ENCODE assay signal across 9 mouse cellular contexts in genomic region chr1:96846727-96847126, GRCm38 (mm10). TPM values are rescaled to one million over a fixed set of nuclear protein-coding genes. Genes with fewer than 3 reads are reported as not detected.
A peak's percentile ranks its signal among the peaks of the same experiment; 100 is the strongest.
DNase-seq lines count a peak whose midpoint lies in the region; ATAC-seq lines count a peak whose summit lies in the region.
"Had no signal": no experiment of that assay in that cellular context is flagged by ENCODE, and none has a peak within 500 bp of the region (broad histone marks: within the 10 kb centered on the region; RNA-seq: fewer than 3 reads in every experiment).

No protein-coding gene starts in this region.

- H3K36me3 ChIP-seq in hindbrain, embryonic 16.5 days (ENCODE audit: control insufficient read depth, insufficient read depth, low read length), result no peaks in the 10 kb centered on the region
- no peaks in the 10 kb centered on the region for H3K36me3 ChIP-seq in hindbrain, embryonic 12.5 days
- H3K36me3 ChIP-seq in splenic B cell, adult 2 months (ENCODE audit: control insufficient read depth, insufficient read depth, low read length, poor library complexity, severe bottlenecking), result no peaks in the 10 kb centered on the region
- H3K36me3 ChIP-seq: neural tube, embryonic 12.5 days had no signal

- H3K4me2 ChIP-seq in hindbrain, embryonic 16.5 days (ENCODE audit: low read length), result no peak overlapping the region
- no peak overlapping the region for H3K4me2 ChIP-seq in hindbrain, embryonic 12.5 days (replicated peaks)
- H3K4me2 ChIP-seq: neural tube, embryonic 12.5 days had no signal

- H3K9me3 ChIP-seq in hindbrain, embryonic 16.5 days (ENCODE audit: control insufficient read depth, low read length), result no peaks in the 10 kb centered on the region
- no peaks in the 10 kb centered on the region for H3K9me3 ChIP-seq in hindbrain, embryonic 12.5 days (replicated peaks)
- H3K9me3 ChIP-seq: neural tube, embryonic 12.5 days had no signal

- WGBS in hindbrain, embryonic 16.5 days, result 4% methylated on average over 3 of the region's 3 CpGs
- WGBS in hindbrain, embryonic 12.5 days, result 7% methylated on average over 3 of the region's 3 CpGs

- no peak overlapping the region for H3K27ac ChIP-seq in hindbrain, embryonic 16.5 days (ENCODE audit: low read depth, low read length)
- no peak overlapping the region for H3K27ac ChIP-seq in hindbrain, embryonic 12.5 days
- H3K27ac ChIP-seq: neural tube, embryonic 12.5 days had no signal

- H3K27me3 ChIP-seq in hindbrain, embryonic 16.5 days (replicated peaks; ENCODE audit: control insufficient read depth, insufficient read depth, low read length), result no peaks in the 10 kb centered on the region
- H3K27me3 ChIP-seq in hindbrain, embryonic 12.5 days, result no peaks in the 10 kb centered on the region
- H3K27me3 ChIP-seq in splenic B cell, adult 2 months (ENCODE audit: control insufficient read depth, insufficient read depth, low read length, poor library complexity, severe bottlenecking), result no peaks in the 10 kb centered on the region
- H3K27me3 ChIP-seq: neural tube, embryonic 12.5 days had no signal

- intact Hi-C loops in gastrocnemius, postnatal 14 days (cut with DNase I; ENCODE audit: low total_unique reads), result no loop called here
- intact Hi-C loops in left cerebral cortex, postnatal 36 days (cut with DNase I), result loop anchor here (2.0 kb wide), 1 partner anchor 172 kb away; no protein-coding TSS in a partner anchor

- H3K9ac ChIP-seq in hindbrain, embryonic 16.5 days (ENCODE audit: low read depth, low read length), result no peak overlapping the region
- no peak overlapping the region for H3K9ac ChIP-seq in hindbrain, embryonic 12.5 days
- H3K9ac ChIP-seq: neural tube, embryonic 12.5 days had no signal

- H3K4me3 ChIP-seq in hindbrain, embryonic 16.5 days (ENCODE audit: low read length), result no peak overlapping the region
- H3K4me3 ChIP-seq in hindbrain, embryonic 12.5 days, result no peak overlapping the region
- H3K4me3 ChIP-seq: neural tube, embryonic 12.5 days had no signal

- no peaks in the 10 kb centered on the region for H3K4me1 ChIP-seq in hindbrain, embryonic 16.5 days (ENCODE audit: control insufficient read depth, insufficient read depth, low read depth, low read length)
- H3K4me1 ChIP-seq in hindbrain, embryonic 12.5 days, result no peaks in the 10 kb centered on the region
- H3K4me1 ChIP-seq: neural tube, embryonic 12.5 days had no signal

- peak; percentile 58 for DNase-seq in 3T3-L1 (ENCODE audit: low read depth, low spot score)
- DNase-seq in Muller cell, postnatal 12 days (ENCODE audit: inconsistent ontology term), result peak; percentile 9
- DNase-seq in forelimb bud, embryonic 11.5 days (ENCODE audit: low read depth, low spot score), result peak; percentile 49
- peak; percentile 19 for DNase-seq in splenic B cell, adult 2 months (ENCODE audit: low read depth, low spot score)
- DNase-seq in gastrocnemius, postnatal 14 days, result no peak
- no peak for DNase-seq in left cerebral cortex, postnatal 36 days (ENCODE audit: low spot score in 2 of 2)

- ATAC-seq in hindbrain, embryonic 16.5 days, result peak; percentile 42
- no peak for ATAC-seq in hindbrain, embryonic 12.5 days (ENCODE audit: low FRiP score)

RNA-seq across cellular contexts. Expression of gene Slco4c1, which starts 25.2 kb away (rescaled TPM):
- polyA plus RNA-seq in hindbrain, embryonic 16.5 days (2015; fragmentation: Nextera tagmentation; extraction: Ambion mirVana), result 1.2 and 1.7 TPM in 2 replicates
- polyA plus RNA-seq in hindbrain, embryonic 12.5 days (2016; fragmentation: Nextera tagmentation; extraction: Ambion mirVana), result 0.05 and 0.08 TPM in 2 replicates
- not detected for total RNA-seq in gastrocnemius, postnatal 14 days (2021)
- total RNA-seq in left cerebral cortex, postnatal 36 days (2021), result 1 to 10 TPM; 2.5 TPM

Comparison
In these comparisons a context has a peak if more than half of its experiments do, and no peak if none do; other contexts are left out.
1. DNase-seq: peak in 3T3-L1 (single experiment), Muller cell, postnatal 12 days (single experiment), forelimb bud, embryonic 11.5 days (single experiment) and splenic B cell, adult 2 months (single experiment); none in gastrocnemius, postnatal 14 days (single experiment) and left cerebral cortex, postnatal 36 days (0 of 2).